Mouse (Mus musculus) intestine, embryonic 14.5 days (tissue): ENCODE measurements at regions not wholly inside any gene's neighbourhood (a gene's known extent, or its start where the extent isn't known, plus 50 kb on each side); places are given as distances from the start of the nearest gene placed in this dataset.

Experiments
- ATAC-seq: fragments of 200-750 bp; cut with Nextera tagmentation; replicated peaks from 2 replicates; pipeline ENCODE4 v1.8.0; 2017; ENCODE audit warnings: low read depth, moderate number of reproducible peaks, moderate TSS enrichment, moderate library complexity; ENCODE audit not compliant: low FRiP score, low TSS enrichment
- DNase-seq: peaks from one replicate; pipeline ENCODE4 v3.0.0-alpha.2; 2018; ENCODE audit warnings: low spot score
- H3K27ac ChIP-seq: fragments of 300-500 bp; sonication (generic); 2 replicates; pipeline ENCODE4 v1.5.1; 2014; ENCODE audit warnings: low read depth, mild to moderate bottlenecking, control low read depth
- H3K27me3 ChIP-seq: fragments of 300-500 bp; sonication (generic); replicated peaks from 2 replicates; pipeline ENCODE4 v1.6.1; 2014; ENCODE audit warnings: low read length, control low read depth; ENCODE audit not compliant: control insufficient read depth, insufficient read depth
- H3K36me3 ChIP-seq: fragments of 300-500 bp; sonication (generic); 2 replicates; pipeline ENCODE4 v1.6.1; 2014; ENCODE audit warnings: low read length, control low read depth; ENCODE audit not compliant: control insufficient read depth, insufficient read depth
- H3K4me1 ChIP-seq: fragments of 300-500 bp; sonication (generic); replicated peaks from 2 replicates; pipeline ENCODE4 v1.6.1; 2014; ENCODE audit warnings: low read length, control low read depth, mixed read lengths; ENCODE audit not compliant: control insufficient read depth, insufficient read depth
- H3K4me2 ChIP-seq: fragments of 300-500 bp; sonication (generic); 2 replicates; pipeline ENCODE4 v1.6.1; 2014; ENCODE audit warnings: low read length
- H3K4me3 ChIP-seq: fragments of 300-500 bp; sonication (generic); 2 replicates; pipeline ENCODE4 v1.5.1; 2014; ENCODE audit warnings: low read depth, low read length, control low read depth, mixed read lengths
- H3K9ac ChIP-seq: fragments of 300-500 bp; sonication (generic); 2 replicates; pipeline ENCODE4 v1.6.1; 2014; ENCODE audit warnings: mild to moderate bottlenecking, low read length
- H3K9me3 ChIP-seq: fragments of 300-500 bp; sonication (generic); 2 replicates; pipeline ENCODE4 v1.6.1; 2016; ENCODE audit warnings: low read length, control low read depth; ENCODE audit not compliant: control insufficient read depth
- WGBS: fragments of 180-500 bp; shearing (Covaris S2); extraction: QIAGEN DNeasy Blood & Tissue Kit; methylation state at CpG from one replicate; pipeline ENCODE4 v1.1.7; 2014; 5-methylcytosine and 5-hydroxymethylcytosine counted together

DNA sequence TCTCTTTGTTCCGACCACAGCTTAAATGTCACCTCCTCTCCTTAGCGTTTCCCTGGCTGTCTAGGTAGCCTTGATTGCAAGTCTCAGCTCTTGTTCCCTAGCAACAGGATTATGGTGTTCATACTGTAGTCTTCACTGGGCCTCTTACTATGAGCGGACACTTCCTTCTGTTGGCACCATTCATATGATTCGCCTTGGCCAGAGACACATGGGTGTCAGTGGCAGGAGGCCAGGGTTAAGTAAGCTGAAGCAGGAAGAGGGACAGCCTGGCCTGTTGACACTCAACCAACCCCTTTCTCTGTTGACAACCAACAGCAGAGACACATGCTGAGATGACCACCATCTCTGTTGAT lies 445.9 kb downstream of the Wdr11 start:
- WGBS, result 65% methylated on average over 4 of the region's 4 CpGs
- Histone ChIP-seq H3K4me3 (no peak overlapping the region), H3K27me3 (no peaks in the 10 kb centered on the region), H3K36me3 (no peaks in the 10 kb centered on the region), H3K4me2 (no peak overlapping the region), H3K27ac (peak overlapping the region; percentile 74), H3K9ac (no peak overlapping the region), H3K4me1 (peaks cover 34% of the 10 kb centered on the region; the same call in 1 of the 2 replicates), H3K9me3 (no peaks in the 10 kb centered on the region)
- DNase-seq (no peak), ATAC-seq (no peak)

DNA sequence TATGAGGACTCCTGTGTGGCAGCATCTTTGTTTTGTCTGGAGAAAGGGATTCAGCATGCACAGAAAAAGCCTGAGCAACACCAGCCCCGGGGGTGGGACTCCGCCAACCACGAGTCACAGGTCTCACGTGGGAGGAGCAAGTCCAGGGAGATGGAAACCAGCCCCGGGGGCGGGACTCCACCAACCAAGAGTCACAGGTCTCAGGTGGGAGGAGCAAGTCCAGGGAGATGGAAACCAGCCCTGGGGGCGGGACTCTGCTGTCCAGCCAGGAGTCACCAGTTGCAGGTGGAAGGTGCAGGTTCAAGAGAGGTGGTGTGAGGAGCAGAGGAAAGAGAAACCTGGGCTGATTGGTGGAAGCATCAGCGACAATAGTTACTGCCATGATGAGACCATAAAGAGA lies 448.9 kb downstream of the Wdr11 start:
- WGBS, result 69% methylated on average over 8 of the region's 8 CpGs
- H3K9me3 ChIP-seq, result no peaks in the 10 kb centered on the region
- H3K27me3 ChIP-seq, result no peaks in the 10 kb centered on the region
- H3K4me2 ChIP-seq, result no peak overlapping the region
- no peaks in the 10 kb centered on the region for H3K36me3 ChIP-seq
- peak; percentile 55 for DNase-seq
- no peak overlapping the region for H3K4me3 ChIP-seq
- no peak for ATAC-seq
- H3K4me1 ChIP-seq, result peaks cover 46% of the 10 kb centered on the region
- no peak overlapping the region for H3K9ac ChIP-seq
- H3K27ac ChIP-seq, result no peak overlapping the region

DNA sequence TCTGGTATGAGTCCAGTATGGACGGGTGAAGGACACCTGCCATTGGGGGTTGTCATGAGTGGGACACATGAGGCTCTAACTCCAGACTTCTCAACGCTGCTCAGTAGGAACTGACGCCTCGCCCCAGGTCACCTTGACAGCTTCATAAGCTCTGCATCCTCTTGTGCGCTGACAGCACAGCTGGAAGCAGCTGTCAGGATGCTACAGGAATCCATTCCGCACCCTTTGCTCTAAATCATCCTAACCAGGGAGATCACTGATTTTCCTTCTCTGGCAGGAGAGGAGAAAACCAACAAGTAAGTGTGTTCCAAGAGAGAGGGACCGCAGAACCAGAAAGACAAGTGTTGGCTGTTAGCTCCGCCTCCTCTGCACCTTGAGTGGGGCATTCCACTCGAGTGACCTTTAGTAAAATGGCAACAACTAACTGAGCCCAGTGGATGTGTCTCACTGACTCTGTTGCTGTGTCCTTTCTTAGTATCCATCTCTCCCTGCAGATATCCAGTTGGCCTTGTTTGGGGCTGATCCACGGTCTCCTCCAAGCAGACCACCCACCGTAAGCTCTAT lies 449.8 kb downstream of the Wdr11 start:
- Histone ChIP-seq H3K27ac (peak overlapping the region; percentile 57; the same call in 1 of the 2 replicates), H3K36me3 (no peaks in the 10 kb centered on the region), H3K27me3 (no peaks in the 10 kb centered on the region), H3K4me1 (peaks cover 46% of the 10 kb centered on the region), H3K9ac (no peak overlapping the region), H3K4me3 (no peak overlapping the region), H3K9me3 (no peaks in the 10 kb centered on the region), H3K4me2 (no peak overlapping the region)
- WGBS, result 51% methylated on average over 11 of the region's 11 CpGs
- ATAC-seq (no peak), DNase-seq (peak; percentile 59)

DNA sequence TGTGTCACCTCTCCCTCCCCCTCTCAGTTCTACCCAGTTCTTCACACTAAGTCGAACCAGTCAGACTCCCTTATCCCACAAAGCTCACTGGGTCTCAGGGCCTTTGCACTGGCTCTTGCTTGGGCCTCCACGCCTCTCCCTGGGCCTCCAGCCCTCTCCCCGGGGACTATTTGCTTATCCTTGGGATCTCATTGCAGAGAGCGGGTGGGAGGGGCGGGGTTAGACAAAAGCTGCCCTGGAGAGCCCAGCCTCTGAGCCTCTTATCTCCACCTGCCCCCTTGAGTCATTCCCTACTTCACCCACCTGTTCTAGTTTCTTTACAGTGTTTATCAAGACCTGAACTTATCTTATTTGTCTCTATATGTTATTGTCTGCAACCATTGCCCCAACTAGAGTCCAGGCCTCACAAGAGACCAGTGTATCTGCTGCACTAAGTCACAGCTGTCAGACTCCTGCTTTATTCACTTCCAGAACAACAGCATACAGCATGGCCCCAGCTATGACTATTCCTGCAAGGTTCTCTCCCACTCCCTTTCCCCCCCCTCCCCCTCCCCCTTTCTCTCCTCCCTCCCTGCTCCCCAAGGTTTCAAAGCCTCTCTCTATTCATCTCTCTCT lies 450.7 kb downstream of the Wdr11 start:
- Histone ChIP-seq H3K27me3 (no peaks in the 10 kb centered on the region), H3K9ac (no peak overlapping the region), H3K27ac (0 out of 2 replicates have a peak overlapping the region, but pooled peaks have one; percentile 57), H3K9me3 (no peaks in the 10 kb centered on the region), H3K4me1 (peaks cover 41% of the 10 kb centered on the region), H3K36me3 (no peaks in the 10 kb centered on the region), H3K4me2 (no peak overlapping the region), H3K4me3 (no peak overlapping the region)
- DNase-seq (peak; percentile 58), ATAC-seq (peak; percentile 58)
- 56% methylated on average over 5 of the region's 5 CpGs for WGBS

DNA sequence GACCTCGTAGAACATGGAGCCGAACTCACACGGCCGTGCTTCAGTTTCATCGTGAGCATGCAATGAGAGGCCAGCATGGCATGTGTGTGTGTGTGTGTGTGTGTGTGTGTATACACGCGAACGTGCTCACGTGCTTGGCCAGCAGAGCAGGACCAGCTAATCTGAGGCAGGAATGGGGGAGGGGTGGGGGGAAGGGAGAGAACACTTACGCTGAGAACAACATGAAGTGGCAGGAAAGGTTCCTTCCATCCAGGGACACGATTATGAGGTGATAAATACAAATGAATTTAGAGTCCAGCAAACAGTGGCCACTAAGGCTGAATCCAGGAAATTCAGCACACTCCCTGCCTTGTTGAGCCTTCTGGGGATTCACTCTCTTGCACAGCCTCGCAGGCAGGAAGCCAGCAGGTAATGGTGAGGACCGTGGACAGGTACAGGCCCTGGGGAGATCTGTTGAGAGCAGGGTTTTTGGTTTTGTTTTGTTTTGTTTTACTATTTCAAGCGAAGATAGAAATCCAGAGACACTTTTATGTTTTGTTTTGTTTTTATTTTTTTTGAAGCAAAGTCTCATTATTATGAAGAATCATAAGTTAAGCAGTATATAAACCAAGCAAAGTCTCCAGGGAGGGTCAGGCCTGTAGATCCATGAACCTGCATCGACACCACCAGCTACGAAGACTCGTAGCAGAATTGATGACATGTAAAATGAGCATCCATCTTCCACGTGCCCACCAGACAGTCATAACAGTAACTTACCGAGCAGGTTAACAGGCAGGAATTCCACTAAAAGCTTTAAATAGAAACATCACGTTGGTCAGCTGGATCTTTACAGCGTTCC lies 452.0 kb downstream of the Wdr11 start:
- Histone ChIP-seq H3K4me3 (no peak overlapping the region), H3K27ac (peak overlapping the region; percentile 48), H3K9me3 (no peaks in the 10 kb centered on the region), H3K27me3 (no peaks in the 10 kb centered on the region), H3K4me1 (peaks cover 34% of the 10 kb centered on the region), H3K9ac (no peak overlapping the region), H3K36me3 (no peaks in the 10 kb centered on the region), H3K4me2 (no peak overlapping the region)
- WGBS, result 36% methylated on average over 21 of the region's 21 CpGs
- DNase-seq (peak; percentile 57), ATAC-seq (no peak)

DNA sequence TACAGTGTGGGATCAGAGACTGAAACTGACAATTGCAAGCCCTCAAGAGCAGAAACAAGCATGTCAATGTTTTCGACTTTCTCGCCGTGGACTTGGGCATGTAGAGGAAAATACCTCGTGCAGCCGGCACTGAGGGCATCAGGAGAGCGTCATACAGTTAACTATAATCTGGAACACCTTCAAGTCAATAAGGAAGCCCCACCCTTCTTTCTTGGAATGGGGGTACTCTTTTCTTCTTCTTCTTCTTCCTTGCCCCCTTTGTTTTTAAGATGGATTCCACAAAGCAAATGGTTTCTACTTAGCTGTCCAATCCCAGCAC lies 452.5 kb downstream of the Wdr11 start:
- no peak overlapping the region for H3K9ac ChIP-seq
- no peak overlapping the region for H3K4me2 ChIP-seq
- H3K27ac ChIP-seq, result peak overlapping the region; percentile 48
- no peak overlapping the region for H3K4me3 ChIP-seq
- H3K36me3 ChIP-seq, result no peaks in the 10 kb centered on the region
- peaks cover 34% of the 10 kb centered on the region for H3K4me1 ChIP-seq
- no peak for DNase-seq
- WGBS, result 51% methylated on average over 6 of the region's 6 CpGs
- no peaks in the 10 kb centered on the region for H3K9me3 ChIP-seq
- ATAC-seq, result no peak
- H3K27me3 ChIP-seq, result no peaks in the 10 kb centered on the region

DNA sequence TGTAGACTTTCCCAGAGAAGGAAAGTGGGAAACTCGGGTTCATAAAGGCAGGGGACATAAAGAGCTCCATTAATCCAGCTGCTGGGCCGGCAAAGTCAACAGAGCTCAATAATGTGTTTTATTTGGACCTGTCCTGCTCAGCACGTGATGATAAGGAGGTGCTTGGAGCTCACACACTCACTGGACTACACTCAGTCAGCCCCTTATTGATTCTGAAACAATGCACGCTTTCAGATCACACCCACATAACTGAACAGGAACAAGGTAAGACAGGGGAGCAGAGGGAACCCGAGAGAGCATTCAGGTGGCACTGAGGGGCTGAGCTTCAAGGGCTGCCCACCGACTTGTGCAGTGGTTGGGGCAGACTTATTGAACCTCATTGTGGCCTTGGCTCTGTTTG lies 452.9 kb downstream of the Wdr11 start:
- 46% methylated on average over 6 of the region's 6 CpGs for WGBS
- no peaks in the 10 kb centered on the region for H3K9me3 ChIP-seq
- peak overlapping the region; percentile 48; the same call in 1 of the 2 replicates for H3K27ac ChIP-seq
- no peak overlapping the region for H3K9ac ChIP-seq
- H3K4me1 ChIP-seq, result peaks cover 34% of the 10 kb centered on the region
- no peaks in the 10 kb centered on the region for H3K36me3 ChIP-seq
- DNase-seq (peak; percentile 57), ATAC-seq (peak; percentile 33; the same call in 1 of the 2 replicates)
- H3K4me2 ChIP-seq, result no peak overlapping the region
- no peak overlapping the region for H3K4me3 ChIP-seq
- H3K27me3 ChIP-seq, result no peaks in the 10 kb centered on the region

DNA sequence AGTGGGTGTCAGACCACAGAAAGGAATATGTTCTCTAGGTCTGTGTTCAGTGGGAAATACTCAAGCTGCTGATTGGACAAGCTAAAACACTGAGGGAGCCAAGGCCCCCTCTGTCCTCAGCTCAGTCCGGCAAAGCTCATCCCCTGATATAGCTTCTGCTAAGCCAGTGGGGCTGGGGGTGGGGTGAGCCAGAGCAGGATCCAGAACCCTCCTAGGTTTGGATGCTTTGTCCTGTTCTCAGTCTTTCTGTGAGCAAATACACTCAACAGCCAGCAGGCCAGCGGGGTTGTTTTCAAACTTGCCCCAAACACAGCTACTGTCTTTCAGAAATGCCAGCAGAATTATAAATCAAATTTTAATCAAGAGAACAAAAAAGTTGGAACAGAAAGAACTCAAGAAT lies 454.4 kb downstream of the Wdr11 start:
- H3K4me3 ChIP-seq, result no peak overlapping the region
- H3K9me3 ChIP-seq, result no peaks in the 10 kb centered on the region
- H3K4me2 ChIP-seq, result no peak overlapping the region
- no peaks in the 10 kb centered on the region for H3K27me3 ChIP-seq
- ATAC-seq (no peak), DNase-seq (peak; percentile 47)
- no peaks in the 10 kb centered on the region for H3K36me3 ChIP-seq
- 62% methylated on average over 2 of the region's 2 CpGs for WGBS
- H3K4me1 ChIP-seq, result peaks cover 37% of the 10 kb centered on the region
- no peak overlapping the region for H3K27ac ChIP-seq
- no peak overlapping the region for H3K9ac ChIP-seq
